Mouse (Mus musculus) forebrain, embryonic 16.5 days (tissue): Measurements from ENCODE around the gene Daam1. TPM values are rescaled to one million over a fixed set of nuclear protein-coding genes. Genes with fewer than 3 reads are reported as not detected.

Experiments
- polyA plus RNA-seq: library from polyadenylated mRNA; unstranded; fragments of >200 nt; fragmentation: Nextera tagmentation; extraction: Ambion mirVana; gene quantifications from 2 replicates; pipeline ENCODE4 v1.2.1, GENCODE M21; 2015

Daam1 gene
- polyA plus RNA-seq, 1 experiment from 2014 or later = 29.7 TPM

Other genes with a start within 250 kb of the Daam1 start
- gene Gpr135, start 240.0 kb downstream of the Daam1 start, polyA plus RNA-seq = 4.2 and 5.2 TPM in 2 replicates